Mouse (Mus musculus): ENCODE data around the gene Rab4b. TPM values are rescaled to one million over a fixed set of nuclear protein-coding genes. Genes with fewer than 3 reads are reported as not detected.

Gene Rab4b
- polyA plus RNA-seq, 1 experiment from 2014 or later: 96.2 TPM

GRCm38 (mm10) chr7:27128162-27128561, 50.5 kb downstream of the Rab4b start:
- H3K4me1 ChIP-seq (replicated peaks; ENCODE audit: control insufficient read depth, insufficient read depth, low read length): 0 out of 2 replicates have a peak, but pooled peaks cover 3% of the 10 kb centered on the region
- TF ChIP-seq CTCF (IDR thresholded peaks at IDR 0.05; ENCODE audit: low read depth): peak; percentile 84
- no peak overlapping the region for H3K4me3 ChIP-seq (ENCODE audit: low read depth, low read length)
- no peaks in the 10 kb centered on the region for H3K36me3 ChIP-seq (ENCODE audit: control insufficient read depth, insufficient read depth)
- 0 out of 2 replicates have a peak, but pooled peaks have one; percentile 36 for ATAC-seq
- no peaks in the 10 kb centered on the region for H3K27me3 ChIP-seq (replicated peaks; ENCODE audit: control insufficient read depth, insufficient read depth, low read length)
- H3K9ac ChIP-seq (ENCODE audit: low read depth, low read length): no peak overlapping the region
- no peak overlapping the region for H3K4me2 ChIP-seq (replicated peaks; ENCODE audit: low read depth)
- no peaks in the 10 kb centered on the region for H3K9me3 ChIP-seq (ENCODE audit: control insufficient read depth)
- no peak overlapping the region for H3K27ac ChIP-seq (ENCODE audit: low read depth, low read length)
- WGBS: 53% methylated on average over 3 of the region's 3 CpGs

GRCm38 (mm10) chr7:27124969-27125368, 53.7 kb downstream of the Rab4b start:
- no peak overlapping the region for H3K4me2 ChIP-seq (replicated peaks; ENCODE audit: low read depth)
- no peak overlapping the region for H3K4me3 ChIP-seq (ENCODE audit: low read depth, low read length)
- no peak for ATAC-seq
- TF ChIP-seq CTCF (IDR thresholded peaks at IDR 0.05; ENCODE audit: low read depth): no peak
- H3K4me1 ChIP-seq (replicated peaks; ENCODE audit: control insufficient read depth, insufficient read depth, low read length): no peaks in the 10 kb centered on the region
- no peak overlapping the region for H3K27ac ChIP-seq (ENCODE audit: low read depth, low read length)
- no peaks in the 10 kb centered on the region for H3K36me3 ChIP-seq (ENCODE audit: control insufficient read depth, insufficient read depth)
- H3K9me3 ChIP-seq (ENCODE audit: control insufficient read depth): no peaks in the 10 kb centered on the region
- H3K27me3 ChIP-seq (replicated peaks; ENCODE audit: control insufficient read depth, insufficient read depth, low read length): no peaks in the 10 kb centered on the region
- 86% methylated on average over 4 of the region's 4 CpGs for WGBS
- H3K9ac ChIP-seq (ENCODE audit: low read depth, low read length): no peak overlapping the region

- H3K4me2 ChIP-seq (replicated peaks; ENCODE audit: low read depth): no peak overlapping the region
- no peak for ATAC-seq
- H3K9me3 ChIP-seq (ENCODE audit: control insufficient read depth): no peaks in the 10 kb centered on the region
- H3K27ac ChIP-seq (ENCODE audit: low read depth, low read length): no peak overlapping the region
- no peak overlapping the region for H3K9ac ChIP-seq (ENCODE audit: low read depth, low read length)
- no peaks in the 10 kb centered on the region for H3K4me1 ChIP-seq (replicated peaks; ENCODE audit: control insufficient read depth, insufficient read depth, low read length)
- no peak overlapping the region for H3K4me3 ChIP-seq (ENCODE audit: low read depth, low read length)
- TF ChIP-seq CTCF (IDR thresholded peaks at IDR 0.05; ENCODE audit: low read depth): no peak
- H3K27me3 ChIP-seq (replicated peaks; ENCODE audit: control insufficient read depth, insufficient read depth, low read length): no peaks in the 10 kb centered on the region
- 69% methylated on average over 5 of the region's 5 CpGs for WGBS
- H3K36me3 ChIP-seq (ENCODE audit: control insufficient read depth, insufficient read depth): no peaks in the 10 kb centered on the region
Observed at GRCm38 (mm10) chr7:27124305-27124832, 54.3 kb downstream of the Rab4b start.

GRCm38 (mm10) chr7:27119676-27120075, 59.0 kb downstream of the Rab4b start, which contains the start of gene Cyp2f2:
Gene Cyp2f2 (plus strand): TSS chr7:27119909.
- Histone ChIP-seq H3K4me2 (replicated peaks; ENCODE audit: low read depth) (no peak within 1 kb of the TSS), H3K4me1 (replicated peaks; ENCODE audit: control insufficient read depth, insufficient read depth, low read length) (no peaks in the 10 kb centered on the region), H3K36me3 (ENCODE audit: control insufficient read depth, insufficient read depth) (no peaks in the 10 kb centered on the region), H3K9ac (ENCODE audit: low read depth, low read length) (no peak within 1 kb of the TSS), H3K9me3 (ENCODE audit: control insufficient read depth) (no peaks in the 10 kb centered on the region), H3K27ac (ENCODE audit: low read depth, low read length) (no peak within 1 kb of the TSS), H3K4me3 (ENCODE audit: low read depth, low read length) (no peak within 1 kb of the TSS), H3K27me3 (replicated peaks; ENCODE audit: control insufficient read depth, insufficient read depth, low read length) (no peaks in the 10 kb centered on the region)
- no peak for ATAC-seq
- no peak for TF ChIP-seq CTCF (IDR thresholded peaks at IDR 0.05; ENCODE audit: low read depth)

MicroRNAs encoded within 50 kb of the gene (microRNA counts, 519-probe panel; counts per million panel counts)
- microRNA mmu-miR-1191: not detected

Small RNA genes lying within 50 kb of the gene (microRNA-seq; reads per million reads assigned to microRNA genes)
- gene Mir1191 (0.82 reads per million), gene Mir3101 (not detected)

Other genes starting within 250 kb of the Rab4b start
- not detected in 2 replicates for gene Cyp2a22, start 239.5 kb downstream of the Rab4b start, polyA plus RNA-seq (2015; fragmentation: Nextera tagmentation; extraction: Ambion mirVana)
- gene Cyp2a12, start 149.8 kb downstream of the Rab4b start, polyA plus RNA-seq (2015; fragmentation: Nextera tagmentation; extraction: Ambion mirVana): not detected in 2 replicates
- gene Cyp2f2, start 59.0 kb downstream of the Rab4b start, polyA plus RNA-seq (2015; fragmentation: Nextera tagmentation; extraction: Ambion mirVana): 0.31 and 0.42 TPM in 2 replicates
- not detected in 2 replicates for gene Cyp2t4, start 25.2 kb downstream of the Rab4b start, polyA plus RNA-seq (2015; fragmentation: Nextera tagmentation; extraction: Ambion mirVana)
- 63.9 and 64.0 TPM in 2 replicates for gene Egln2, start 12.1 kb downstream of the Rab4b start, polyA plus RNA-seq (2015; fragmentation: Nextera tagmentation; extraction: Ambion mirVana)
- 0.22 TPM in 1 of 2 replicates, not detected in the other for gene Gm21983, start 2.2 kb upstream of the Rab4b start, polyA plus RNA-seq (2015; fragmentation: Nextera tagmentation; extraction: Ambion mirVana)
- not detected in 2 replicates for gene Mia, start 2.3 kb upstream of the Rab4b start, polyA plus RNA-seq (2015; fragmentation: Nextera tagmentation; extraction: Ambion mirVana)
- 1.9 and 2.4 TPM in 2 replicates for gene BC024978, start 16.9 kb upstream of the Rab4b start, polyA plus RNA-seq (2015; fragmentation: Nextera tagmentation; extraction: Ambion mirVana)
- gene Snrpa, start 17.4 kb upstream of the Rab4b start, polyA plus RNA-seq (2015; fragmentation: Nextera tagmentation; extraction: Ambion mirVana): 75.4 and 76.4 TPM in 2 replicates
- gene Itpkc, start 49.8 kb upstream of the Rab4b start, polyA plus RNA-seq (2015; fragmentation: Nextera tagmentation; extraction: Ambion mirVana): 8.6 and 9.0 TPM in 2 replicates
- gene Coq8b, start 54.1 kb upstream of the Rab4b start, polyA plus RNA-seq (2015; fragmentation: Nextera tagmentation; extraction: Ambion mirVana): 16.8 and 18.7 TPM in 2 replicates
- 6.6 and 7.5 TPM in 2 replicates for gene Numbl, start 79.5 kb upstream of the Rab4b start, polyA plus RNA-seq (2015; fragmentation: Nextera tagmentation; extraction: Ambion mirVana)
- gene Ltbp4, start 158.8 kb upstream of the Rab4b start, polyA plus RNA-seq (2015; fragmentation: Nextera tagmentation; extraction: Ambion mirVana): 40.7 and 43.7 TPM in 2 replicates
- gene Shkbp1, start 177.1 kb upstream of the Rab4b start, polyA plus RNA-seq (2015; fragmentation: Nextera tagmentation; extraction: Ambion mirVana): 26.9 and 29.1 TPM in 2 replicates
- 0.61 and 0.72 TPM in 2 replicates for gene Gm20479, start 178.5 kb upstream of the Rab4b start, polyA plus RNA-seq (2015; fragmentation: Nextera tagmentation; extraction: Ambion mirVana)

All from intestine, postnatal 0 days (tissue).